Mouse (Mus musculus): ENCODE measurements around the gene Fbxl14. TPM values are rescaled to one million over a fixed set of nuclear protein-coding genes. Genes with fewer than 3 reads are reported as not detected.
A peak's percentile ranks its signal among the peaks of the same experiment; 100 is the strongest.

Gene Fbxl14
- polyA plus RNA-seq, 1 experiment from 2014 or later, result 3.8 TPM

- WGBS, result 89% methylated on average over 7 of the region's 7 CpGs
- no peak for ATAC-seq (ENCODE audit: insufficient number of reproducible peaks, low FRiP score, low TSS enrichment, low read depth)
- Histone ChIP-seq H3K9me3 (no peaks in the 10 kb centered on the region), H3K9ac (no peak overlapping the region), H3K4me2 (no peak overlapping the region), H3K4me3 (no peak overlapping the region), H3K27ac (no peak overlapping the region), H3K27me3 (no peaks in the 10 kb centered on the region), H3K4me1 (peaks cover 38% of the 10 kb centered on the region), H3K36me3 (peaks cover 10% of the 10 kb centered on the region)
These were observed 7.6 kb downstream of the Fbxl14 start for GRCm38 (mm10) chr6:119487085-119487458.

DNA sequence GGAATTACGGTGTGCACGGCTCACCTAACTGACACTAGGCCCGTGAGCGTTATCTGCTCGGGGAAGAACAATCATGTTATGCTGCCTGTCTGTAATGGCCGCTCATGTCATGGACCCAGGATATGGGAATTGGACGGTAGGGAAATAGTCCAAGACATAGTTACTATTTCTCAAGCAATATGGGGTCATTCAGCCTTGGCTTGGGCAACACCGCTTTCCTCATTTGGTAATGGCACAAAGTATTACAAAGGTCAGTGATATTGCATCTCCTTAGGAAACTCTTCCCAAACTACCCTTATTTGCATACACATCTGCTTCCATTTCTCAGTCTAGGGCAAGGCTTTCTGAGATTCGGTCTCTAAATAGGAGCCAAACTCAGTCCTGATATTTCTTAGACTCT, 8.2 kb downstream of the Fbxl14 start:
- Histone ChIP-seq H3K4me1 (peaks cover 36% of the 10 kb centered on the region), H3K4me2 (no peak overlapping the region), H3K9ac (no peak overlapping the region), H3K27ac (no peak overlapping the region), H3K27me3 (no peaks in the 10 kb centered on the region), H3K36me3 (peaks cover 10% of the 10 kb centered on the region), H3K9me3 (no peaks in the 10 kb centered on the region), H3K4me3 (no peak overlapping the region)
- no peak for ATAC-seq (ENCODE audit: insufficient number of reproducible peaks, low FRiP score, low TSS enrichment, low read depth)
- WGBS, result 88% methylated on average over 9 of the region's 9 CpGs

GRCm38 (mm10) chr6:119489765-119490164, 10.3 kb downstream of the Fbxl14 start:
- Histone ChIP-seq H3K27me3 (no peaks in the 10 kb centered on the region), H3K9me3 (no peaks in the 10 kb centered on the region), H3K27ac (no peak overlapping the region), H3K36me3 (no peaks in the 10 kb centered on the region), H3K4me2 (0 out of 2 replicates have a peak overlapping the region, but pooled peaks have one; percentile 14), H3K9ac (no peak overlapping the region), H3K4me1 (peaks cover 17% of the 10 kb centered on the region), H3K4me3 (no peak overlapping the region; the same call in 1 of the 2 replicates)
- ATAC-seq (ENCODE audit: insufficient number of reproducible peaks, low FRiP score, low TSS enrichment, low read depth), result no peak
- WGBS, result 6% methylated on average over 5 of the region's 5 CpGs

- H3K27me3 ChIP-seq, result no peaks in the 10 kb centered on the region
- no peak for ATAC-seq (ENCODE audit: insufficient number of reproducible peaks, low FRiP score, low TSS enrichment, low read depth)
- peak overlapping the region; percentile 14; the same call in 1 of the 2 replicates for H3K4me2 ChIP-seq
- H3K9me3 ChIP-seq, result no peaks in the 10 kb centered on the region
- H3K27ac ChIP-seq, result no peak overlapping the region
- no peaks in the 10 kb centered on the region for H3K36me3 ChIP-seq
- H3K9ac ChIP-seq, result no peak overlapping the region
- no peak overlapping the region for H3K4me3 ChIP-seq
- H3K4me1 ChIP-seq, result peaks cover 14% of the 10 kb centered on the region
- WGBS, result 34% methylated on average over 11 of the region's 11 CpGs
These were observed 11.1 kb downstream of the Fbxl14 start for GRCm38 (mm10) chr6:119490549-119490948.

DNA sequence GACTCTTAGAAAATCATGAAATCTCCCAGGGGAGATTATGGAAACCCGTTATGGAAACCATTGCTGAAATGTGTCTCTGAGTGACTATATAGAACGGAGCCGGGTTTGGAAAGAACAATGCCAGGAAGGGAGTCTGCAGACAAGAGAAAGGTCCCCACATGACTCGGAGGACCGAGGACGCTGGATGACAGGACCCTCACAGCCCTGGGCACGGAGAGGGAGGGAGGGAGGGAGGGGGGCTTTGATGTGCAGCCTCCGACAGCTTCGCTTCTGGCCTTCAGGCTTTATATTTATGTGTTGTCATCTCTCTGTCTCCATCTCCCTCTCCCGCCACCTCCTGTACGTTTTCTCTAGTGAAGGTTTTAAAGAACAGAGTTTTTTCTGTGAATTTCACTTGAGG, 11.5 kb downstream of the Fbxl14 start:
- no peak for ATAC-seq (ENCODE audit: insufficient number of reproducible peaks, low FRiP score, low TSS enrichment, low read depth)
- WGBS, result 50% methylated on average over 11 of the region's 11 CpGs
- no peak overlapping the region for H3K9ac ChIP-seq
- no peak overlapping the region for H3K4me2 ChIP-seq
- H3K4me3 ChIP-seq, result no peak overlapping the region
- H3K9me3 ChIP-seq, result no peaks in the 10 kb centered on the region
- no peaks in the 10 kb centered on the region for H3K36me3 ChIP-seq
- no peaks in the 10 kb centered on the region for H3K27me3 ChIP-seq
- H3K4me1 ChIP-seq, result peaks cover 11% of the 10 kb centered on the region
- no peak overlapping the region for H3K27ac ChIP-seq

DNA sequence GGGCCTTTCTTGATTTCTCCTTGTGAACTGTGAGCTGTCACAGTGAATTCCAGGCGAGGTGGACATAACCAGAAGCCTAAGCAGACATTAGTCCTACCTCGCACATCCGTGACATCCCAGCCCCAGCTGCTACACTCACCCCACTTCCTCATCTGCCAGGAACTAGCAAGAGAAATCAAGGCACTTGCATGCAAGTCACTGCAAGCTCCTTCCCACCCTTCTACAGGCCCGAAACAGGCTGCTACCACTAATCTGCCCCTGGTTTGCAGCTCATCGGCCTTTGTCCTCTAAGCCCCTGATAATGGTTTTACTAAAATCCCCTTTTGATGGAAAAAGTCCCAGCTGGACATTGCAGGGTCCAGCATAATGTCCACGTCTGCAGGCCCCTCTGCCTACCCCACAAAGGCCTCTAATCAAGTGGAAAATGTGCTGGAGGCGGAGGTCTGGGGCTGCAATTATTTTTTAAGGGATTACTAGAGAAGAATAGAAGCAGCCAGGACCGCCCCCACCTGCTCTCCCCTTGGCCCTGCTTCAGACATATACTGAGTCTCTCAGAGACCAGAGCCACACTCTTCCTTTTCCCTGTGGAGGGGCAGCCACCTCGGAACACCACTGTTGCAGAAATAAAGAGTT, 12.6 kb downstream of the Fbxl14 start:
- Histone ChIP-seq H3K4me3 (no peak overlapping the region), H3K27me3 (no peaks in the 10 kb centered on the region), H3K36me3 (no peaks in the 10 kb centered on the region), H3K4me2 (no peak overlapping the region), H3K9me3 (no peaks in the 10 kb centered on the region), H3K9ac (no peak overlapping the region), H3K4me1 (peaks cover 11% of the 10 kb centered on the region), H3K27ac (no peak overlapping the region)
- 61% methylated on average over 9 of the region's 9 CpGs for WGBS
- ATAC-seq (ENCODE audit: insufficient number of reproducible peaks, low FRiP score, low TSS enrichment, low read depth), result no peak

DNA sequence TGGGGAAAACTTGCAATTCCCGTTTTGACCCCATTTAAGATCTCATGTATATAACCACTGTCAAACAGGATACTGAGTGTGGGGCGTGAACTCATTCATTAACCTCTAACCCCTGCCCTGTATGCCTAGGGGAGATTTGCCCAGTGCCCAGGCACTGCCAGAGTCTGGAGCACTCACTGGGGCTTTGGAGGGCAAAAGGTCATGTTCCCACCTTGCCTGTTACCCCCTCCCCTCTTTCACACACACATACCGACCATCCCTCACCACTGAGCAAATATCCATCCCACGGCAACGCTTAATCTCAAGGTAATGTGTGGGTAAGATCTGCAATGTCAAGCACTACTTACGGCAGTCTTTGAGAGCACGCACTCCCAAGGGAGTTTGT, 13.2 kb downstream of the Fbxl14 start:
- Histone ChIP-seq H3K27me3 (no peaks in the 10 kb centered on the region), H3K4me3 (no peak overlapping the region), H3K27ac (no peak overlapping the region), H3K9me3 (no peaks in the 10 kb centered on the region), H3K36me3 (no peaks in the 10 kb centered on the region), H3K4me1 (peaks cover 11% of the 10 kb centered on the region), H3K9ac (no peak overlapping the region), H3K4me2 (no peak overlapping the region)
- no peak; the same call in 1 of the 2 replicates for ATAC-seq (ENCODE audit: insufficient number of reproducible peaks, low FRiP score, low TSS enrichment, low read depth)
- WGBS, result 55% methylated on average over 7 of the region's 7 CpGs

DNA sequence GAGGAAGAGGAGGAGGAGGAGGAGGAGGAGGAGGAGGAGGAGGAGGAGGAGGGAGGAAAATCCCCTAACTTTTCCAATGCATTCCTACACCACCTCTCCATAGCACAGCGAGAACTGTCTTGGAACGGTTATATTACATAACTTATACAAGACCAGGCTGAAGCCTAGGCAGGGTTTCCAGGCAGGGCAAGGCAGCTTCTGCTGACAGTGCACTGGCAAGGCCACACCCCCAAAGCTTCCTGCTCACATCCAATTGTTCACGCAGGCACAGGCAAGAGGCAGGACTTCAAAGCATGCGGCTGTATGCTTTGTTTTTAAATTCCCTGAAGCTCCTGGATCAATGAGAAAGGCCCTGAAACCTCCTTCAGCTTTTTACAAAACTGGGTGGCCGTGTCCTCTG, 19.8 kb downstream of the Fbxl14 start:
- Histone ChIP-seq H3K27me3 (no peaks in the 10 kb centered on the region), H3K36me3 (no peaks in the 10 kb centered on the region), H3K9ac (no peak overlapping the region), H3K4me3 (no peak overlapping the region), H3K9me3 (no peaks in the 10 kb centered on the region), H3K4me1 (peaks cover 11% of the 10 kb centered on the region; the same call in 1 of the 2 replicates), H3K4me2 (no peak overlapping the region), H3K27ac (no peak overlapping the region)
- ATAC-seq (ENCODE audit: insufficient number of reproducible peaks, low FRiP score, low TSS enrichment, low read depth), result peak; percentile 62; the same call in 1 of the 2 replicates
- WGBS, result 16% methylated on average over 5 of the region's 5 CpGs

DNA sequence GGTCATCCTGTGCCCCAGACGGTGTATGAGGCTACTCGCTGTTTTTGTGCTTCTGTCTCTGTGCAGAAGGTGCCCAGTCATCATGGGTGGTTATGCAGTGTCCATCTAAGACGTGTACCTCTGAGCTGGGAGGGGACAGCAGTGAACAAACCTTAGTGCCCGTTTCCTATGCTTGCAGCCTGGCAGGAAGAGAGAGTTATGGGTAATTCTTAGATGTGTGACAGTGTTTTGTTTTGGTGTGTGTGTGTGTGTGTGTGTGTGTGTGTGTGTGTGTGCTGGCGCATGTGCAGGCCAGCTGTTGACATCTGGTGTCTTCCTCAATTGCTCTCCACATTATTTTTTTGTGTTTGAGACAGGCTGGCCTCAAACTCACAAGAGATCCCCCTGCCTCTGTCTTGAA, 20.6 kb downstream of the Fbxl14 start:
- 61% methylated on average over 5 of the region's 5 CpGs for WGBS
- Histone ChIP-seq H3K27me3 (no peaks in the 10 kb centered on the region), H3K9me3 (no peaks in the 10 kb centered on the region), H3K36me3 (no peaks in the 10 kb centered on the region), H3K4me1 (peaks cover 11% of the 10 kb centered on the region; the same call in 1 of the 2 replicates), H3K4me2 (no peak overlapping the region), H3K9ac (no peak overlapping the region), H3K4me3 (no peak overlapping the region), H3K27ac (no peak overlapping the region)
- ATAC-seq (ENCODE audit: insufficient number of reproducible peaks, low FRiP score, low TSS enrichment, low read depth), result no peak

DNA sequence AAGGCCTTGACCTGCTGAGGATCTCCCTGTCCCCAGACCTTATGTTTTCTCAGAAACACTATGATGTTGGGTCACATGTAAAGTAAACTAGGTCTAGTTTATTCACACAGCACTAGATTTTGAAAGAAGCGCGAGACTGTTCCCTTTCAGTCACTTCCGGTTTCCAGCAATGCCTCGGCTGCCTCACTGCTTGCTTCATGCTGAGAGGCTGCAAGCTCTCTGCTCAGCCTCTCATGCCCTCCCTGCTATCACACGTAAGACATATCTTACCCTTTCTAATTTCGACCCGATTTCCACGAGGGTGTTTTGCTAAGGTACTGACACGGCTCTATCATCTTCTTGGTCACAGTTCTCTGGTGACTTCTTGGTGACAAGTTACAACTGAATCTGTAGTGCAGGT, 22.6 kb downstream of the Fbxl14 start:
- Histone ChIP-seq H3K27ac (no peak overlapping the region), H3K4me2 (no peak overlapping the region), H3K9ac (no peak overlapping the region), H3K4me1 (peaks cover 11% of the 10 kb centered on the region; the same call in 1 of the 2 replicates), H3K27me3 (no peaks in the 10 kb centered on the region), H3K9me3 (no peaks in the 10 kb centered on the region), H3K36me3 (no peaks in the 10 kb centered on the region), H3K4me3 (no peak overlapping the region)
- no peak for ATAC-seq (ENCODE audit: insufficient number of reproducible peaks, low FRiP score, low TSS enrichment, low read depth)
- 52% methylated on average over 9 of the region's 9 CpGs for WGBS

DNA sequence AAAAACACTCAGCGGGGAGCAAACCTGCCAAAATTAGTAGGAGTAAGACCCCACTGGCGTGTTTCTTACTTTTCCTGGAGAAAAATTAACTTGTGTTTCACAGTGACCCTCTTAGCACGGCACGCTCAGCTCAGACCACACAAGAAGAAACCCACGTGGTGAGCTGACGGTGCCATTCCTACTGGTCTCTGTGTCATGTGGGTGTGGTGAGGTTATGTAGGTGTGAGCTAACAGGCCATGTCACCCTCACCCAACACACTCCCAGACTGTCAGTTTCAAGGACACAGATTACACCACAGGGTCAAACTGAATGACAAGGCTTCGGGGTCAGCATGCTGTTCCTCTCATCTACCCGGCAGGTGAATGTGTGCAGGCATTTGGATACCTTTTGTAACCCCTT, 25.3 kb downstream of the Fbxl14 start:
- ATAC-seq (ENCODE audit: insufficient number of reproducible peaks, low FRiP score, low TSS enrichment, low read depth), result no peak
- no peak overlapping the region for H3K9ac ChIP-seq
- H3K9me3 ChIP-seq, result no peaks in the 10 kb centered on the region
- H3K36me3 ChIP-seq, result no peaks in the 10 kb centered on the region
- no peak overlapping the region for H3K4me2 ChIP-seq
- no peak overlapping the region for H3K4me3 ChIP-seq
- WGBS, result 79% methylated on average over 8 of the region's 8 CpGs
- H3K4me1 ChIP-seq, result peaks cover 5% of the 10 kb centered on the region; the same call in 1 of the 2 replicates
- no peaks in the 10 kb centered on the region for H3K27me3 ChIP-seq
- H3K27ac ChIP-seq, result no peak overlapping the region

- no peak overlapping the region for H3K4me3 ChIP-seq
- no peaks in the 10 kb centered on the region for H3K36me3 ChIP-seq
- H3K27ac ChIP-seq, result no peak overlapping the region
- no peaks in the 10 kb centered on the region for H3K9me3 ChIP-seq
- peaks cover 13% of the 10 kb centered on the region for H3K4me1 ChIP-seq
- no peak for ATAC-seq (ENCODE audit: insufficient number of reproducible peaks, low FRiP score, low TSS enrichment, low read depth)
- no peaks in the 10 kb centered on the region for H3K27me3 ChIP-seq
- H3K9ac ChIP-seq, result no peak overlapping the region
- H3K4me2 ChIP-seq, result no peak overlapping the region
- WGBS, result 90% methylated on average over 9 of the region's 9 CpGs
These were observed 26.2 kb downstream of the Fbxl14 start for GRCm38 (mm10) chr6:119505525-119506225.

Measured in limb, embryonic 15.5 days (tissue).